Mouse (Mus musculus) neural tube, embryonic 14.5 days (tissue): ENCODE results near the gene Pik3cb. TPM values are rescaled to one million over a fixed set of nuclear protein-coding genes. Genes with fewer than 3 reads are reported as not detected.

Experiments
- ATAC-seq: fragments of 200-750 bp; cut with Nextera tagmentation; 2 replicates; pipeline ENCODE4 v1.8.0; 2017; ENCODE audit warnings: low read depth, mild to moderate bottlenecking, moderate TSS enrichment, moderate library complexity
- H3K27ac ChIP-seq: fragments of 300-500 bp; sonication (generic); 2 replicates; pipeline ENCODE4 v1.5.1; 2014; ENCODE audit warnings: low read depth, mild to moderate bottlenecking, control low read depth, low read length, moderate library complexity, mixed read lengths
- H3K27me3 ChIP-seq: fragments of 300-500 bp; sonication (generic); 2 replicates; pipeline ENCODE4 v1.6.1; 2014; ENCODE audit warnings: low read length; ENCODE audit not compliant: control insufficient read depth, insufficient read depth
- H3K36me3 ChIP-seq: fragments of 300-500 bp; sonication (generic); 2 replicates; pipeline ENCODE4 v1.6.1; 2014; ENCODE audit warnings: low read length, mixed read lengths; ENCODE audit not compliant: control insufficient read depth, insufficient read depth
- H3K4me1 ChIP-seq: fragments of 300-500 bp; sonication (generic); 2 replicates; pipeline ENCODE4 v1.6.1; 2014; ENCODE audit warnings: low read length; ENCODE audit not compliant: control insufficient read depth, insufficient read depth
- H3K4me2 ChIP-seq: fragments of 300-500 bp; sonication (generic); 2 replicates; pipeline ENCODE4 v1.6.1; 2014; ENCODE audit warnings: mild to moderate bottlenecking, low read depth, low read length, control low read depth
- H3K4me3 ChIP-seq: fragments of 300-500 bp; sonication (generic); 2 replicates; pipeline ENCODE4 v1.5.1; 2014; ENCODE audit warnings: low read depth, low read length, control low read depth, mixed read lengths
- H3K9ac ChIP-seq: fragments of 300-500 bp; sonication (generic); replicated peaks from 2 replicates; pipeline ENCODE4 v1.6.1; 2014; ENCODE audit warnings: low read depth, mild to moderate bottlenecking, control low read depth, low read length, mixed read lengths
- H3K9me3 ChIP-seq: fragments of 300-500 bp; sonication (generic); 2 replicates; pipeline ENCODE4 v1.6.1; 2016; ENCODE audit warnings: low read length; ENCODE audit not compliant: control insufficient read depth
- WGBS: fragments of 180-500 bp; shearing (Covaris S2); extraction: QIAGEN DNeasy Blood & Tissue Kit; methylation state at CpG from one replicate; pipeline ENCODE4 v1.1.7; 2014; 5-methylcytosine and 5-hydroxymethylcytosine counted together
- polyA plus RNA-seq: library from polyadenylated mRNA; unstranded; fragments of >200 nt; fragmentation: Nextera tagmentation; extraction: Ambion mirVana; gene quantifications from 2 replicates; pipeline ENCODE4 v1.2.1, GENCODE M21; 2014

Pik3cb gene
- polyA plus RNA-seq, 1 experiment from 2014 or later, result 6.7 TPM

- Histone ChIP-seq H3K27ac (peak overlapping the region; percentile 92), H3K9me3 (no peaks in the 10 kb centered on the region), H3K4me3 (peak overlapping the region; percentile 70), H3K36me3 (no peaks in the 10 kb centered on the region), H3K9ac (peak overlapping the region; percentile 87), H3K4me2 (peak overlapping the region; percentile 65), H3K4me1 (peaks cover 15% of the 10 kb centered on the region), H3K27me3 (no peaks in the 10 kb centered on the region)
- no peak; the same call in 1 of the 2 replicates for ATAC-seq
- WGBS, result under 1% methylated on average over 75 of the region's 77 CpGs
Observed at GRCm38 (mm10) chr9:99139194-99140023, 1.0 kb downstream of the Pik3cb start.

GRCm38 (mm10) chr9:99137301-99137700, 3.1 kb downstream of the Pik3cb start:
- 92% methylated on average over 5 of the region's 5 CpGs for WGBS
- Histone ChIP-seq H3K4me1 (peaks cover 15% of the 10 kb centered on the region), H3K36me3 (no peaks in the 10 kb centered on the region), H3K27me3 (no peaks in the 10 kb centered on the region), H3K4me2 (no peak overlapping the region), H3K9me3 (no peaks in the 10 kb centered on the region), H3K9ac (no peak overlapping the region), H3K4me3 (no peak overlapping the region), H3K27ac (no peak overlapping the region)
- no peak for ATAC-seq

GRCm38 (mm10) chr9:99131951-99132470, 8.4 kb downstream of the Pik3cb start:
- Histone ChIP-seq H3K36me3 (no peaks in the 10 kb centered on the region), H3K27ac (no peak overlapping the region), H3K4me1 (no peaks in the 10 kb centered on the region), H3K4me2 (no peak overlapping the region), H3K4me3 (no peak overlapping the region), H3K9ac (no peak overlapping the region), H3K9me3 (no peaks in the 10 kb centered on the region), H3K27me3 (no peaks in the 10 kb centered on the region)
- 67% methylated on average over 3 of the region's 3 CpGs for WGBS
- no peak for ATAC-seq

GRCm38 (mm10) chr9:99131119-99131518, 9.3 kb downstream of the Pik3cb start:
- H3K9me3 ChIP-seq, result no peaks in the 10 kb centered on the region
- H3K4me3 ChIP-seq, result no peak overlapping the region
- 91% methylated on average over 4 of the region's 4 CpGs for WGBS
- no peaks in the 10 kb centered on the region for H3K27me3 ChIP-seq
- no peaks in the 10 kb centered on the region for H3K36me3 ChIP-seq
- H3K27ac ChIP-seq, result no peak overlapping the region
- H3K9ac ChIP-seq, result no peak overlapping the region
- ATAC-seq, result no peak
- no peak overlapping the region for H3K4me2 ChIP-seq
- no peaks in the 10 kb centered on the region for H3K4me1 ChIP-seq

- no peaks in the 10 kb centered on the region for H3K27me3 ChIP-seq
- no peak overlapping the region for H3K4me2 ChIP-seq
- H3K9ac ChIP-seq, result no peak overlapping the region
- no peaks in the 10 kb centered on the region for H3K36me3 ChIP-seq
- no peak overlapping the region for H3K4me3 ChIP-seq
- WGBS, result 76% methylated on average over 7 of the region's 7 CpGs
- no peaks in the 10 kb centered on the region for H3K9me3 ChIP-seq
- no peaks in the 10 kb centered on the region for H3K4me1 ChIP-seq
- no peak for ATAC-seq
- no peak overlapping the region for H3K27ac ChIP-seq
Observed at GRCm38 (mm10) chr9:99127578-99127977, 12.8 kb downstream of the Pik3cb start.

GRCm38 (mm10) chr9:99122749-99123148, 17.7 kb downstream of the Pik3cb start:
- H3K4me1 ChIP-seq, result no peaks in the 10 kb centered on the region
- no peak overlapping the region for H3K27ac ChIP-seq
- no peak for ATAC-seq
- H3K4me2 ChIP-seq, result no peak overlapping the region
- no peak overlapping the region for H3K9ac ChIP-seq
- no peaks in the 10 kb centered on the region for H3K27me3 ChIP-seq
- 86% methylated on average over 4 of the region's 4 CpGs for WGBS
- no peaks in the 10 kb centered on the region for H3K9me3 ChIP-seq
- H3K4me3 ChIP-seq, result no peak overlapping the region
- H3K36me3 ChIP-seq, result no peaks in the 10 kb centered on the region

GRCm38 (mm10) chr9:99112409-99112808, 28.0 kb downstream of the Pik3cb start:
- 63% methylated on average over 12 of the region's 12 CpGs for WGBS
- ATAC-seq, result peak; percentile 41; the same call in 1 of the 2 replicates

GRCm38 (mm10) chr9:99111085-99111484, 29.3 kb downstream of the Pik3cb start:
- ATAC-seq, result no peak

More at GRCm38 (mm10) chr9:99112409-99112808, 28.0 kb downstream of the Pik3cb start:
- H3K4me3 ChIP-seq, result no peak overlapping the region
- no peak overlapping the region for H3K4me2 ChIP-seq
- H3K27ac ChIP-seq, result no peak overlapping the region
- no peaks in the 10 kb centered on the region; the same call in 1 of the 2 replicates for H3K4me1 ChIP-seq
- H3K36me3 ChIP-seq, result no peaks in the 10 kb centered on the region
- no peaks in the 10 kb centered on the region for H3K9me3 ChIP-seq
- no peaks in the 10 kb centered on the region for H3K27me3 ChIP-seq
- H3K9ac ChIP-seq, result no peak overlapping the region

GRCm38 (mm10) chr9:99110213-99110612, 30.2 kb downstream of the Pik3cb start:
- H3K27ac ChIP-seq, result no peak overlapping the region
- H3K4me2 ChIP-seq, result no peak overlapping the region
- no peaks in the 10 kb centered on the region; the same call in 1 of the 2 replicates for H3K4me1 ChIP-seq
- WGBS, result 68% methylated on average over 5 of the region's 5 CpGs
- ATAC-seq, result no peak
- H3K36me3 ChIP-seq, result no peaks in the 10 kb centered on the region
- H3K27me3 ChIP-seq, result no peaks in the 10 kb centered on the region
- no peak overlapping the region for H3K9ac ChIP-seq
- no peak overlapping the region for H3K4me3 ChIP-seq
- H3K9me3 ChIP-seq, result no peaks in the 10 kb centered on the region

More at GRCm38 (mm10) chr9:99111085-99111484, 29.3 kb downstream of the Pik3cb start:
- H3K27ac ChIP-seq, result no peak overlapping the region
- no peak overlapping the region for H3K4me3 ChIP-seq
- H3K4me1 ChIP-seq, result no peaks in the 10 kb centered on the region; the same call in 1 of the 2 replicates
- no peak overlapping the region for H3K4me2 ChIP-seq
- no peaks in the 10 kb centered on the region for H3K9me3 ChIP-seq
- H3K36me3 ChIP-seq, result no peaks in the 10 kb centered on the region
- no peak overlapping the region for H3K9ac ChIP-seq
- WGBS, result 17% methylated on average over 1 of the region's 1 CpGs
- H3K27me3 ChIP-seq, result no peaks in the 10 kb centered on the region
